Mouse (Mus musculus) forebrain, embryonic 16.5 days (tissue): Measurements from ENCODE around the gene Schip1. TPM values are rescaled to one million over a fixed set of nuclear protein-coding genes. Genes with fewer than 3 reads are reported as not detected.

Experiments
- ATAC-seq: fragments of 200-750 bp; cut with Nextera tagmentation; 2 replicates; pipeline ENCODE4 v1.8.0; 2017; ENCODE audit warnings: mild to moderate bottlenecking, moderate library complexity
- H3K27ac ChIP-seq: fragments of 300-500 bp; sonication (generic); 2 replicates; pipeline ENCODE4 v1.5.1; 2014; ENCODE audit warnings: low read length, control low read depth
- H3K27me3 ChIP-seq: fragments of 300-500 bp; sonication (generic); replicated peaks from 2 replicates; pipeline ENCODE4 v1.6.1; 2014; ENCODE audit warnings: low read length; ENCODE audit not compliant: control insufficient read depth, insufficient read depth
- H3K36me3 ChIP-seq: fragments of 300-500 bp; sonication (generic); 2 replicates; pipeline ENCODE4 v1.6.1; 2014; ENCODE audit not compliant: control insufficient read depth, insufficient read depth
- H3K4me1 ChIP-seq: fragments of 300-500 bp; sonication (generic); replicated peaks from 2 replicates; pipeline ENCODE4 v1.6.1; 2014; ENCODE audit warnings: low read length; ENCODE audit not compliant: control insufficient read depth, insufficient read depth
- H3K4me2 ChIP-seq: fragments of 300-500 bp; sonication (generic); 2 replicates; pipeline ENCODE4 v1.6.1; 2014; ENCODE audit warnings: mild to moderate bottlenecking, low read length, control low read depth
- H3K4me3 ChIP-seq: fragments of 300-500 bp; sonication (generic); replicated peaks from 2 replicates; pipeline ENCODE4 v1.5.1; 2014; ENCODE audit warnings: mild to moderate bottlenecking, low read length, control low read depth
- H3K9ac ChIP-seq: fragments of 300-500 bp; sonication (generic); replicated peaks from 2 replicates; pipeline ENCODE4 v1.6.1; 2014; ENCODE audit warnings: low read depth, low read length, control low read depth
- H3K9me3 ChIP-seq: fragments of 300-500 bp; sonication (generic); 2 replicates; pipeline ENCODE4 v1.6.1; 2016; ENCODE audit warnings: low read length; ENCODE audit not compliant: control insufficient read depth
- WGBS: fragments of 180-500 bp; shearing (Covaris S2); extraction: QIAGEN DNeasy Blood & Tissue Kit; methylation state at CpG from one replicate; pipeline ENCODE4 v1.1.7; 2014; 5-methylcytosine and 5-hydroxymethylcytosine counted together
- polyA plus RNA-seq: library from polyadenylated mRNA; unstranded; fragments of >200 nt; fragmentation: Nextera tagmentation; extraction: Ambion mirVana; gene quantifications from 2 replicates; pipeline ENCODE4 v1.2.1, GENCODE M21; 2015

The Schip1 gene
- polyA plus RNA-seq, 1 experiment from 2014 or later: 173 TPM

- Histone ChIP-seq H3K27ac (no peak overlapping the region), H3K9me3 (peaks cover 1% of the 10 kb centered on the region; the same call in 1 of the 2 replicates), H3K4me3 (no peak overlapping the region), H3K27me3 (no peaks in the 10 kb centered on the region), H3K4me1 (peaks cover 23% of the 10 kb centered on the region), H3K4me2 (no peak overlapping the region), H3K9ac (no peak overlapping the region), H3K36me3 (no peaks in the 10 kb centered on the region)
- no peak for ATAC-seq
- 94% methylated on average over 8 of the region's 8 CpGs for WGBS
Observed at GRCm38 (mm10) chr3:68541688-68542087, 477.1 kb downstream of the Schip1 start.

- H3K9ac ChIP-seq: no peak overlapping the region
- H3K27me3 ChIP-seq: no peaks in the 10 kb centered on the region
- H3K4me3 ChIP-seq: 0 out of 2 replicates have a peak overlapping the region, but pooled peaks have one; percentile 6
- WGBS: 3% methylated on average over 7 of the region's 7 CpGs
- peak overlapping the region; percentile 36 for H3K4me2 ChIP-seq
- H3K4me1 ChIP-seq: peaks cover 23% of the 10 kb centered on the region
- H3K9me3 ChIP-seq: no peaks in the 10 kb centered on the region
- ATAC-seq: peak; percentile 74
- H3K36me3 ChIP-seq: no peaks in the 10 kb centered on the region
- H3K27ac ChIP-seq: no peak overlapping the region
Observed at GRCm38 (mm10) chr3:68542944-68543501, 478.4 kb downstream of the Schip1 start.

- no peak overlapping the region for H3K4me3 ChIP-seq
- 71% methylated on average over 7 of the region's 7 CpGs for whole genome bisulfite sequencing
- H3K36me3 ChIP-seq: no peaks in the 10 kb centered on the region
- no peaks in the 10 kb centered on the region for H3K27me3 ChIP-seq
- H3K9me3 ChIP-seq: no peaks in the 10 kb centered on the region
- no peak overlapping the region for H3K4me2 ChIP-seq
- H3K4me1 ChIP-seq: peaks cover 23% of the 10 kb centered on the region
- H3K27ac ChIP-seq: no peak overlapping the region
- H3K9ac ChIP-seq: no peak overlapping the region
- no peak for ATAC-seq
Observed at GRCm38 (mm10) chr3:68544811-68545210, 480.2 kb downstream of the Schip1 start.

- Histone ChIP-seq H3K9ac (no peak overlapping the region), H3K27ac (no peak overlapping the region), H3K9me3 (no peaks in the 10 kb centered on the region), H3K4me3 (no peak overlapping the region), H3K27me3 (no peaks in the 10 kb centered on the region), H3K36me3 (no peaks in the 10 kb centered on the region), H3K4me1 (peaks cover 23% of the 10 kb centered on the region), H3K4me2 (no peak overlapping the region)
- WGBS: 22% methylated on average over 6 of the region's 6 CpGs
- ATAC-seq: peak; percentile 55
Observed at GRCm38 (mm10) chr3:68545898-68546297, 481.3 kb downstream of the Schip1 start.

- no peaks in the 10 kb centered on the region for H3K36me3 ChIP-seq
- no peaks in the 10 kb centered on the region for H3K4me1 ChIP-seq
- no peak for ATAC-seq
- no peak overlapping the region for H3K27ac ChIP-seq
- no peak overlapping the region for H3K9ac ChIP-seq
- H3K9me3 ChIP-seq: no peaks in the 10 kb centered on the region
- no peak overlapping the region for H3K4me2 ChIP-seq
- 80% methylated on average over 4 of the region's 4 CpGs for WGBS
- no peaks in the 10 kb centered on the region for H3K27me3 ChIP-seq
- no peak overlapping the region for H3K4me3 ChIP-seq
Observed at GRCm38 (mm10) chr3:68555087-68555662, 490.6 kb downstream of the Schip1 start.

DNA sequence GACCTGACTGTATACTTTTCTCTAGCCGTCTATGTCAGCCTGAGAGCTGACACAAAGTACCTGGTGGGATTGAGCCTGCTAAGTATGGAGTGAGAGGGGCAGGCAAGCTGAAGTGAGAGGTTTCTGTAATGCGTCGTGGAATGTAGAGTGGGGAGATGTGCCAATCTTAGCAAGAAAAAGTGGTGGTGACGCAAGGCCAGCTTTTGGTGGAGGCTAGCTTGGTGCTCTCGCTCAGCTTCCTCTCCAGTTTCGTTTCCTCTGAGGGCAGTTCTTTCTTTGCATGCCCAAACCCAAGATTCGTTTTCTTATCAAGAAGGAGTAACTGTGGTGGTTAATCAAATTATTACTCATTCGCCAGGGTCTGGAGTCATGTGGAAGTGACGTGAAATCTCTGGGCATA, 492.3 kb downstream of the Schip1 start:
- no peak for ATAC-seq

DNA sequence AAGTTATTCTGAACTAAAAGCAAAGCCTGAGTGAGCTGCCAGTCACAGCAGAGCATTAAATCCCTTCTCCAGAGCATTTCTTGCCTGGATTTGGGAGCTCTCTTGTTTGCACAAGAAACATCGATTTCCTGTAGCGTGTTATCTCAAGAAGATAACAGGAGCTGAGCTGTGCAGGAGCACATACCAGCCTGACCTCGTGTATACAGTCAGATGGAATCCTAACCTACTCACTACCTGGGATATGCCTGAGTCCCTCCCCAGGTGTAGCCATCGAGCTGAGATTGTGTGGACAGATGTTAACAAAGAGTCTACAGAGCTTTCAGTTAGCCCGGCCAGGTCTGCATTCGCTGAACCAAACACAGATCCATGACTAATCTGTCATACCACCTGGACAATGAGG, 494.1 kb downstream of the Schip1 start:
- 88% methylated on average over 6 of the region's 6 CpGs for WGBS
- no peak overlapping the region for H3K27ac ChIP-seq
- no peak overlapping the region for H3K9ac ChIP-seq
- no peaks in the 10 kb centered on the region for H3K27me3 ChIP-seq
- H3K4me2 ChIP-seq: no peak overlapping the region
- no peaks in the 10 kb centered on the region for H3K9me3 ChIP-seq
- ATAC-seq: no peak
- no peak overlapping the region for H3K4me3 ChIP-seq
- H3K36me3 ChIP-seq: no peaks in the 10 kb centered on the region
- H3K4me1 ChIP-seq: peaks cover 6% of the 10 kb centered on the region

More for the DNA sequence above, 492.3 kb downstream of the Schip1 start:
- Histone ChIP-seq H3K9ac (no peak overlapping the region), H3K4me1 (no peaks in the 10 kb centered on the region), H3K36me3 (no peaks in the 10 kb centered on the region), H3K4me3 (no peak overlapping the region), H3K4me2 (no peak overlapping the region), H3K27ac (no peak overlapping the region), H3K27me3 (no peaks in the 10 kb centered on the region), H3K9me3 (no peaks in the 10 kb centered on the region)
- WGBS: 95% methylated on average over 9 of the region's 9 CpGs

GRCm38 (mm10) chr3:68560057-68560456, 495.5 kb downstream of the Schip1 start:
- 72% methylated on average over 5 of the region's 5 CpGs for WGBS
- ATAC-seq: no peak
- Histone ChIP-seq H3K27ac (no peak overlapping the region), H3K4me1 (peaks cover 16% of the 10 kb centered on the region), H3K27me3 (no peaks in the 10 kb centered on the region), H3K9me3 (no peaks in the 10 kb centered on the region), H3K9ac (no peak overlapping the region), H3K4me2 (no peak overlapping the region), H3K36me3 (no peaks in the 10 kb centered on the region), H3K4me3 (no peak overlapping the region)

DNA sequence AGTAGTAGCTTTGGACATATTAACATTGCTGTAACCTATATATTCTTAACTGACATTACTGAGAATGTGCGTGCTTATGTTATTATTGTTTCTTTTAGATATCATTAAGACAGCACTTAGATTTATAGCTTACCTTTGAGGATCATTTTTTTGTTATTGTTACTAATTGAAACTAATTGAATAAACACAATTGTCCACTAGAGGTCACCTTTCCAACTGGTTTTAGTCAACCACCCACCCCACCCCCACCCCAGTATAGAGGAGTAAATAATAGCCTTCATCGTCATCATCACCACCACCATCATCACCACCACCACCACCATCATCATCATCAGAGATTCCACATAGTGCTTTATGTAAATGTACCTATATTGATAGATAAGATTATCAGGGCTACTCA, 498.2 kb downstream of the Schip1 start:
- no peak overlapping the region for H3K27ac ChIP-seq
- H3K4me1 ChIP-seq: peaks cover 22% of the 10 kb centered on the region
- no peak overlapping the region for H3K4me2 ChIP-seq
- H3K27me3 ChIP-seq: no peaks in the 10 kb centered on the region
- H3K36me3 ChIP-seq: no peaks in the 10 kb centered on the region
- no peaks in the 10 kb centered on the region for H3K9me3 ChIP-seq
- no peak for ATAC-seq
- H3K9ac ChIP-seq: no peak overlapping the region
- no peak overlapping the region for H3K4me3 ChIP-seq
- 69% methylated on average over 2 of the region's 2 CpGs for WGBS
